Mouse (Mus musculus) stomach, embryonic 14.5 days (tissue): ENCODE data around the gene Strn4. TPM values are rescaled to one million over a fixed set of nuclear protein-coding genes. Genes with fewer than 3 reads are reported as not detected.

Experiments
- ATAC-seq: fragments of 200-750 bp; cut with Nextera tagmentation; 2 replicates; pipeline ENCODE4 v1.8.0; 2017; ENCODE audit warnings: low read depth, moderate TSS enrichment; ENCODE audit not compliant: insufficient number of reproducible peaks, insufficient read depth, low FRiP score
- H3K27ac ChIP-seq: fragments of 300-500 bp; sonication (generic); 2 replicates; pipeline ENCODE4 v1.5.1; 2014; ENCODE audit warnings: mild to moderate bottlenecking, low read length, moderate library complexity, mixed read lengths
- H3K27me3 ChIP-seq: fragments of 300-500 bp; sonication (generic); 2 replicates; pipeline ENCODE4 v1.6.1; 2014; ENCODE audit warnings: low read length, control low read depth, mixed read lengths; ENCODE audit not compliant: control insufficient read depth, insufficient read depth
- H3K36me3 ChIP-seq: fragments of 300-500 bp; sonication (generic); 2 replicates; pipeline ENCODE4 v1.6.1; 2014; ENCODE audit warnings: mild to moderate bottlenecking, control low read depth, low read length, moderate library complexity, mixed read lengths; ENCODE audit not compliant: control insufficient read depth, insufficient read depth
- H3K4me1 ChIP-seq: fragments of 300-500 bp; sonication (generic); 2 replicates; pipeline ENCODE4 v1.6.1; 2014; ENCODE audit warnings: low read length, control low read depth, mixed read lengths; ENCODE audit not compliant: control insufficient read depth, insufficient read depth
- H3K4me2 ChIP-seq: fragments of 300-500 bp; sonication (generic); replicated peaks from 2 replicates; pipeline ENCODE4 v1.6.1; 2014; ENCODE audit warnings: low read depth, low read length, control low read depth
- H3K4me3 ChIP-seq: fragments of 300-500 bp; sonication (generic); 2 replicates; pipeline ENCODE4 v1.5.1; 2014; ENCODE audit warnings: low read depth, low read length, control low read depth
- H3K9ac ChIP-seq: fragments of 300-500 bp; sonication (generic); replicated peaks from 2 replicates; pipeline ENCODE4 v1.6.1; 2014; ENCODE audit warnings: low read depth, mild to moderate bottlenecking, control low read depth, low read length, moderate library complexity, mixed read lengths
- H3K9me3 ChIP-seq: fragments of 300-500 bp; sonication (generic); 2 replicates; pipeline ENCODE4 v1.6.1; 2016; ENCODE audit warnings: low read depth, low read length, control low read depth; ENCODE audit not compliant: control insufficient read depth
- WGBS: fragments of 180-500 bp; shearing (Covaris S2); extraction: QIAGEN DNeasy Blood & Tissue Kit; methylation state at CpG from one replicate; pipeline ENCODE4 v1.1.7; 2014; 5-methylcytosine and 5-hydroxymethylcytosine counted together
- polyA plus RNA-seq: library from polyadenylated mRNA; unstranded; fragments of >200 nt; fragmentation: Nextera tagmentation; extraction: Ambion mirVana; gene quantifications from 2 replicates; pipeline ENCODE4 v1.2.1, GENCODE M21; 2014

Strn4 gene
- polyA plus RNA-seq, 1 experiment from 2014 or later = 105 TPM

DNA sequence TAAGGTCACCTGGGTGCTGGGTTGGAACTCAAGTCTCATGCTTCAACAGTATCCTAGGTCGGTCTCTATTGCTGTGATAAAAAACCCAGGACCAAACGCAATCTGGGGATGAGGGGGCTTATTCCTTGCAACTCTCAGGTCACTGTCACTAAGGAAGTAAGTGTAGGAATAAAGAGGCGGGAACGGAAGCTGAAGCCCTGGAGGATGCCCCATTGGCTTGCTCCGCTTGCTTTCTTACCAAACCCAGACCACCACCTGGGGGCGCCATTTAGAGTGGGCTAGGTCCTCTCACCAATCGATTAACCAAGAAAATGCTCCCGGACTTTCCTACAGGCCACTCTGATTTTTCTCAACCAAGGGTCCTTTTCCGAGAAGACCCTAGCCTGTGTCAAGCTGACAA lies 7.8 kb upstream of the Strn4 start:
- 91% methylated on average over 9 of the region's 9 CpGs for WGBS

DNA sequence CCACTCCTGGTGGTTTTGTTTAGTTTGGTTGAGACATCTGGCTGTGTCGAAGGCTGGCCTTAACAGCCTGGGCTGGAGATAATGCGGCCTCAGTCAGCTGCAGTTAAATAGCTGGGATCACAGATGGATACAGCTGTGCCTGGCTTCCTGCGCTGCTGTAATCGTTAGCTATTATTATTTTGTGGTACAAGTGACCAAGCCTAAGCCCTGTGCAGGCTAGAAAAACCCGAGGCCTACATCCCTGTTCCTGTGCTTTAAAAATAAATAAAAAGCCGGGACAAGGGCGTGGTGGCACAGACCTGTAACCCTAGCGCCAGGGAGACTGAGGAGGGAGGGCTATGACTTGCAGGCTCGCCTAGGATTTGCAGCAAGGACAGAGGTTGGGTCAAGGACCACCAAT lies 7.0 kb upstream of the Strn4 start:
- Histone ChIP-seq H3K4me1 (peaks cover 12% of the 10 kb centered on the region), H3K9me3 (no peaks in the 10 kb centered on the region), H3K4me3 (no peak overlapping the region), H3K27ac (no peak overlapping the region), H3K9ac (no peak overlapping the region), H3K27me3 (peaks cover 3% of the 10 kb centered on the region; the same call in 1 of the 2 replicates), H3K4me2 (no peak overlapping the region), H3K36me3 (no peaks in the 10 kb centered on the region; the same call in none of the 2 replicates)
- ATAC-seq = 0 out of 2 replicates have a peak, but pooled peaks have one; percentile 4
- 52% methylated on average over 9 of the region's 9 CpGs for WGBS

More for the DNA sequence above, 7.8 kb upstream of the Strn4 start:
- Histone ChIP-seq H3K4me1 (peaks cover 12% of the 10 kb centered on the region), H3K27ac (no peak overlapping the region), H3K27me3 (peaks cover 3% of the 10 kb centered on the region; the same call in 1 of the 2 replicates), H3K4me2 (no peak overlapping the region), H3K36me3 (no peaks in the 10 kb centered on the region; the same call in none of the 2 replicates), H3K9ac (no peak overlapping the region), H3K9me3 (no peaks in the 10 kb centered on the region), H3K4me3 (no peak overlapping the region)
- ATAC-seq = no peak

DNA sequence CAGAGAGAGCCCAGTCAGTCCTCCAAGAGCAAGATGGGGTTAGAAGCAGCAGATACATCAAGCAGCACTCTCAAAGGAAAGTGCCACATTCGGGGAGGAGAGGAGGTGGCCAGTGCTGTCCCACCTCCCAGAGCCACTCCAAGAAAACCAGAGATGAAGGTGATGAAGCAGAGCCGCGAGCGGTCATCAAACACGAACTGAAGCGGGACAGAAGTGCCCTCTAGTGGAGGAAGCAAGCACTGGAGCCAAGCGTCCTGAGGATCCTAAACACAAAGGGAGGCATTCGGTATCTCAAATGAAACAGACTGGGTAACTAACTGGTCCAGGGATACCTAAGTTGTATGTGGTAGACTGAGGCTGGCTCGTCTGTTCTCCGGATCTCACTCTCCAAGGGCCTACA lies 6.0 kb upstream of the Strn4 start:
- no peak overlapping the region for H3K9ac ChIP-seq
- 32% methylated on average over 10 of the region's 10 CpGs for WGBS
- no peak overlapping the region for H3K4me2 ChIP-seq
- H3K27ac ChIP-seq = no peak overlapping the region
- peaks cover 3% of the 10 kb centered on the region; the same call in 1 of the 2 replicates for H3K27me3 ChIP-seq
- no peaks in the 10 kb centered on the region; the same call in none of the 2 replicates for H3K36me3 ChIP-seq
- peaks cover 12% of the 10 kb centered on the region for H3K4me1 ChIP-seq
- H3K9me3 ChIP-seq = no peaks in the 10 kb centered on the region
- no peak overlapping the region for H3K4me3 ChIP-seq
- no peak for ATAC-seq

DNA sequence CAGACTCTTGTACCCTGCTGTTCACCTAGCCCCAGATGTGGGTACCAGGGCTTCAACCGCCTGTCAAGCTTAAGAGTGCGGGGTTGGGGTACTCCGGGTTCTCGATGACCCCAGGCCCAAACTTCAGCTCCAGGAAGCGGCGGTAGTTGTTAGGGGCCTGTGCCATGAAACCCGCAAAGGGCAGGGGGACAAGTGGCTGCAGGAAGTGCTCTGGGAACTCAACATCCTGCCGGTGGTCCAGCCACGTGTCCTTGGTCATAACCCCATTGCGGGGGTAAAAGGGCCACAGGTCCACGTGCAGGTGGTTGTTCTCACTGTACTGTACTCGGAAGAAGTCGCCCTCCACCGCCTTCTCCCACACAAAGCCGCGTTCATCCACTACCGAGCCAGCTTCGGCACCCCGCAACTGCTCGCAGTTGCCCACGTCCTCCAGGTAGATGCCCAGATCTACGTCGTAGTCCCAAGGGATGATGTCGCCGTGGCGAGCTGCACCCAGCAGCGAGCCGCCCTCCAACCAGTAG lies 5.2 kb upstream of the Strn4 start:
- 48% methylated on average over 28 of the region's 28 CpGs for WGBS
- no peak for ATAC-seq

GRCm38 (mm10) chr7:16810920-16811648 lies 4.6 kb upstream of the Strn4 start:
- Histone ChIP-seq H3K4me3 (peak overlapping the region; percentile 33), H3K36me3 (no peaks in the 10 kb centered on the region; the same call in none of the 2 replicates), H3K4me1 (peaks cover 12% of the 10 kb centered on the region), H3K9me3 (no peaks in the 10 kb centered on the region), H3K9ac (peak overlapping the region; percentile 21; the same call in 1 of the 2 replicates), H3K27ac (no peak overlapping the region), H3K4me2 (peak overlapping the region; percentile 62), H3K27me3 (peaks cover 3% of the 10 kb centered on the region; the same call in 1 of the 2 replicates)
- ATAC-seq = peak; percentile 48; the same call in 1 of the 2 replicates
- 13% methylated on average over 90 of the region's 90 CpGs for WGBS

More for the DNA sequence above, 5.2 kb upstream of the Strn4 start:
- no peak overlapping the region for H3K9ac ChIP-seq
- H3K36me3 ChIP-seq = no peaks in the 10 kb centered on the region; the same call in none of the 2 replicates
- no peak overlapping the region for H3K27ac ChIP-seq
- peaks cover 12% of the 10 kb centered on the region for H3K4me1 ChIP-seq
- H3K27me3 ChIP-seq = peaks cover 3% of the 10 kb centered on the region; the same call in 1 of the 2 replicates
- peak overlapping the region; percentile 33; the same call in 1 of the 2 replicates for H3K4me3 ChIP-seq
- peak overlapping the region; percentile 62 for H3K4me2 ChIP-seq
- H3K9me3 ChIP-seq = no peaks in the 10 kb centered on the region

DNA sequence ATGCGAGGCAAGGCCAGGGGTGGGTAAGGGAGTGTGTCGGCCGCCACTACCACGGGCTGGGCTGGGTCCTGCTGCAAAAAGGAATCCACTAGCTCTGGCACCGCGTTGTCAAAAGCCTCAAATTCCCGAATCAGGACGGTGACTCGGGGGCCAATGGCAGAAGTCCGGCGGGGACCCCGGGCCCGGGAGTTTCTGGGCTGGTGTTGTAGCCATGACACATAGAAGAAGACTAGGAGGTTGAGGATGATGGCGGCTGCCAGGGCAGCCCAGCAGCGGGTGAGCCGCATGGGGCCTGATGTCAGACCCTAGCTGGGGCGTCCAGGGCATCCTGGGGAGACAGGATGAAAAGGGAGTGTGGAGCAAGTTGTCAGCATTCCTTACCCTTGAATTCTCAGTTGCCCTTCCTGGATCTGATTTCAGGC lies 4.0 kb upstream of the Strn4 start:
- 29% methylated on average over 17 of the region's 17 CpGs for WGBS
- peak; percentile 2; the same call in 1 of the 2 replicates for ATAC-seq
- peak overlapping the region; percentile 33 for H3K4me3 ChIP-seq
- peaks cover 12% of the 10 kb centered on the region for H3K4me1 ChIP-seq
- peak overlapping the region; percentile 62 for H3K4me2 ChIP-seq
- H3K27me3 ChIP-seq = peaks cover 3% of the 10 kb centered on the region; the same call in 1 of the 2 replicates
- H3K36me3 ChIP-seq = no peaks in the 10 kb centered on the region; the same call in none of the 2 replicates
- H3K27ac ChIP-seq = no peak overlapping the region
- no peaks in the 10 kb centered on the region for H3K9me3 ChIP-seq
- H3K9ac ChIP-seq = no peak overlapping the region

DNA sequence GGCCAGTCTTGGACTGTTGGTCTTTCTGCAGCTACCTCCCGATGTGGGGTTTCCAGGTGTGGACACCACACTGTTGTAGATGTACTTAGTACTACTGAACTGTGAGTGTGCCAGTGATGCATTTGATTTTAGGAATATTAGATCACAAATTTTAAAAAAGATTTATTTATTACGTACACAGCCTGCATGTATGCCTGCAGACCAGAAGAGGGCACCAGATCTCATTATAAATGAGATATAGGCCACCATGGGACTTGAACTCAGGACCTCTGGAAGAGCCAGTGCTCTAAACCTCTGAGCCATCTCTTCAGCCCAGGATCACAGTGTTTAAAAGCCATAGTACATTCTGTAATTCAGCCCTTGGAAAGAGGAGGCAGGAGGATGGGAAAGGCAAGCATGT lies 3.2 kb upstream of the Strn4 start:
- ATAC-seq = no peak
- Histone ChIP-seq H3K4me3 (no peak overlapping the region), H3K27ac (no peak overlapping the region), H3K9ac (no peak overlapping the region), H3K4me2 (no peak overlapping the region), H3K9me3 (no peaks in the 10 kb centered on the region), H3K4me1 (peaks cover 17% of the 10 kb centered on the region), H3K36me3 (no peaks in the 10 kb centered on the region; the same call in none of the 2 replicates), H3K27me3 (peaks cover 3% of the 10 kb centered on the region; the same call in 1 of the 2 replicates)
- 81% methylated on average over 2 of the region's 2 CpGs for WGBS

- 0% methylated on average over 34 of the region's 55 CpGs for WGBS
- H3K36me3 ChIP-seq = no peaks in the 10 kb centered on the region; the same call in 1 of the 2 replicates
- H3K9me3 ChIP-seq = no peaks in the 10 kb centered on the region
- H3K4me2 ChIP-seq = peak overlapping the region; percentile 96
- peak overlapping the region; percentile 100 for H3K4me3 ChIP-seq
- peaks cover 3% of the 10 kb centered on the region; the same call in 1 of the 2 replicates for H3K27me3 ChIP-seq
- peaks cover 39% of the 10 kb centered on the region for H3K4me1 ChIP-seq
- H3K9ac ChIP-seq = peak overlapping the region; percentile 99
- H3K27ac ChIP-seq = peak overlapping the region; percentile 98
- peak; percentile 77 for ATAC-seq
Measured at GRCm38 (mm10) chr7:16816078-16816474, 387 bp downstream of the Strn4 start.
